Mouse (Mus musculus): Measurements from ENCODE around the gene Klhl2.

GRCm38 (mm10) chr8:64848245-64848785, 1.5 kb downstream of the Klhl2 start:
- TF ChIP-seq POLR2A (IDR thresholded peaks at IDR 0.05; ENCODE audit: control insufficient read depth, low read depth, low read length) (no peak), CTCF (IDR thresholded peaks at IDR 0.05; ENCODE audit: control insufficient read depth, insufficient read depth, insufficient replicate concordance, low read depth, low read length) (no peak)

All from testis, adult 2 months (tissue).